In genomic region chr8:36312963-36313362, GRCm38 (mm10) we compare ENCODE assay signal across 21 mouse cellular contexts.
"Had no signal": no experiment of that assay in that cellular context is flagged by ENCODE, and none has a peak within 500 bp of the region (broad histone marks: within the 10 kb centered on the region; RNA-seq: fewer than 3 reads in every experiment).

No protein-coding gene starts in this region.

- H3K27ac ChIP-seq: forebrain, embryonic 15.5 days; hindbrain, embryonic 13.5 days; hindbrain, embryonic 15.5 days; hindbrain, postnatal 0 days; limb, embryonic 12.5 days; limb, embryonic 15.5 days; liver, embryonic 12.5 days; liver, embryonic 14.5 days had no signal

- H3K36me3 ChIP-seq: forebrain, embryonic 15.5 days; heart, embryonic 12.5 days; hindbrain, embryonic 13.5 days; hindbrain, embryonic 15.5 days; limb, embryonic 12.5 days; limb, embryonic 15.5 days; liver, embryonic 12.5 days had no signal

- H3K9ac ChIP-seq: forebrain, embryonic 15.5 days; forebrain, postnatal 0 days; heart, embryonic 12.5 days; hindbrain, embryonic 13.5 days; hindbrain, embryonic 15.5 days; limb, embryonic 12.5 days; limb, embryonic 15.5 days; liver, embryonic 12.5 days; liver, embryonic 14.5 days had no signal

- H3K9me3 ChIP-seq: forebrain, embryonic 15.5 days; heart, embryonic 12.5 days; hindbrain, embryonic 13.5 days; hindbrain, embryonic 15.5 days; limb, embryonic 15.5 days; liver, embryonic 12.5 days had no signal

- DNase-seq: forebrain, postnatal 0 days; gastrocnemius, postnatal 14 days; gastrocnemius, postnatal 36 days; heart, adult 18-20 months; kidney, adult 18-20 months; kidney, adult 8-10 months; kidney, postnatal 25 days; layer of hippocampus, adult 9-11 months; layer of hippocampus, postnatal 36 days; left cerebral cortex, postnatal 4 days; lung, adult 18-20 months had no signal

- H3K27me3 ChIP-seq: forebrain, embryonic 15.5 days; heart, embryonic 12.5 days; hindbrain, embryonic 13.5 days; hindbrain, embryonic 15.5 days; limb, embryonic 12.5 days; limb, embryonic 15.5 days; liver, embryonic 12.5 days had no signal

- ATAC-seq: forebrain, embryonic 15.5 days; forebrain, postnatal 0 days; hindbrain, postnatal 0 days; intestine, embryonic 16.5 days; liver, embryonic 12.5 days had no signal

- H3K4me3 ChIP-seq: forebrain, embryonic 15.5 days; heart, embryonic 12.5 days; hindbrain, embryonic 13.5 days; hindbrain, embryonic 15.5 days; limb, embryonic 12.5 days; limb, embryonic 15.5 days; liver, embryonic 12.5 days had no signal

- H3K4me2 ChIP-seq: forebrain, embryonic 15.5 days; heart, embryonic 12.5 days; hindbrain, embryonic 13.5 days; hindbrain, embryonic 15.5 days; limb, embryonic 12.5 days; limb, embryonic 15.5 days; liver, embryonic 12.5 days had no signal

- H3K4me1 ChIP-seq: hindbrain, embryonic 13.5 days; hindbrain, embryonic 15.5 days; limb, embryonic 12.5 days; liver, embryonic 12.5 days had no signal
